Mouse (Mus musculus): ENCODE results near the gene Dpyd. TPM values are rescaled to one million over a fixed set of nuclear protein-coding genes. Genes with fewer than 3 reads are reported as not detected.

Gene Dpyd
- polyA plus RNA-seq, 1 experiment from 2014 or later, result not detected

- WGBS (ENCODE audit: missing documents), result 76% methylated on average over 5 of the region's 5 CpGs
- no peaks in the 10 kb centered on the region for H3K36me3 ChIP-seq (ENCODE audit: inconsistent target)
- H3K79me2 ChIP-seq (ENCODE audit: inconsistent target), result no peaks in the 10 kb centered on the region
- H3K4me3 ChIP-seq (ENCODE audit: inconsistent target), result no peak overlapping the region
- H3K27ac ChIP-seq, result no peak overlapping the region
Measured at GRCm38 (mm10) chr3:119095223-119095886, 533.4 kb downstream of the Dpyd start.

- no peaks in the 10 kb centered on the region for H3K36me3 ChIP-seq (ENCODE audit: inconsistent target)
- WGBS (ENCODE audit: missing documents), result 41% methylated on average over 2 of the region's 2 CpGs
- no peaks in the 10 kb centered on the region for H3K79me2 ChIP-seq (ENCODE audit: inconsistent target)
- H3K4me3 ChIP-seq (ENCODE audit: inconsistent target), result no peak overlapping the region
- H3K27ac ChIP-seq, result no peak overlapping the region
Measured at GRCm38 (mm10) chr3:119126003-119126402, 564.1 kb downstream of the Dpyd start.

DNA sequence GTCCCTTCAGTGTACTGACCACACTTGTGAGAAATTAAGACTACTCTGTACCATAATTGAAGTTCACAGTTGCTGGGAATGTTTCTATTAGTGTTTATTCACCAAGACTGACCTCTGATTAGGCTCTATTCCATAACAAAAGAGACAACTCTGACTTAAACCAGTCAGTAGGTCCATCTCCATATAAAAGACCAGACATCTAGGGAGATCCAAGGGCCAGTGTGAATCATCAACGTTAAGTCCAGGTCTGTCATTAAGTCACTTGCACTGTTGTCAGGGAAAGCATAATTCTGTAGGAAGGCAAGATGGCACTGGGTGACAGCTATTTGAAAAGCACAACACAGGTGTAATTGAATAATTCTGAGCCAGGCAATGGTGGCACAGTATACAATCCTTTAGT is 566.1 kb downstream of the Dpyd start:
- Histone ChIP-seq H3K79me2 (ENCODE audit: inconsistent target) (no peaks in the 10 kb centered on the region), H3K4me3 (ENCODE audit: inconsistent target) (no peak overlapping the region), H3K36me3 (ENCODE audit: inconsistent target) (no peaks in the 10 kb centered on the region), H3K27ac (no peak overlapping the region)
- WGBS (ENCODE audit: missing documents), result 54% methylated on average over 1 of the region's 1 CpGs

DNA sequence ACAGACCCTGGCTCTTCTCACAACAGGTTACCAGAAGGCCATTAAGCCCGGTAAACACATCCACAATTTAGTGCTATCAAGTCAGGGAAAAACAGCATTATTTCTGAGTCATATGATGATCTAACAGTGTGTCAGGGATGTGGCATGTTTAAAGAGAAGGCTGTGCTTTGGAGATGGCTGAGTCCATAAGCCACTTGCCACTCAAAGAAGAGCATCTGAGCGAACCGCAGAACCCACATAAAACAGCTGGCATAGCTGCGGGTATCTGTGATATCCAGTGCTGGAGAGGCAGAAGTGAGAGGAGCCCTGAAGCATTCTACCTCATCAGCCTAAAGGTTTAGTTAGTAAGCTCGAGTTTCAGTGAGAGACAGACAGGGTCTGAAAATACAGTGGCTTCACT is 581.1 kb downstream of the Dpyd start:
- Histone ChIP-seq H3K79me2 (ENCODE audit: inconsistent target) (no peaks in the 10 kb centered on the region), H3K36me3 (ENCODE audit: inconsistent target) (no peaks in the 10 kb centered on the region), H3K4me3 (ENCODE audit: inconsistent target) (no peak overlapping the region), H3K27ac (no peak overlapping the region)
- 72% methylated on average over 5 of the region's 5 CpGs for WGBS (ENCODE audit: missing documents)

DNA sequence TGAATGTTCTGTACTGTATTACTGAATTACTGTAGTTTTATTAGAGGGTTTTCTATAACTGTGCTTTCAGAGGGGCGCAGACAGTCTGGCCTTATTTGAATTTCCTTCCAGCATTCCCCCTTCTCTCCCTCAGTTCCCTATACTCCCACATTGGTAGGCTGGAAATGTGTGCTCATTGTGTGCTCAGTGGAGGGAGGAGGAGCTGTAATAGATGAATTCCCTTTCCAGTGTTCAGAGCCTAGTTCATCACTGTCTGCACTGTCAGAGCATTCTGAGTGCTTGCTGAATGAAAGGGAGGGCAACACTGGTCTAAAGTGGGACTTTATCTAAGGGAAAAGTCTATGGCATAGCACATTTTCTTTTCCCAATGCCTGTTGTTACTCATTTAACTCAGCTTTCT is 582.9 kb downstream of the Dpyd start:
- Histone ChIP-seq H3K79me2 (ENCODE audit: inconsistent target) (no peaks in the 10 kb centered on the region), H3K4me3 (ENCODE audit: inconsistent target) (no peak overlapping the region), H3K36me3 (ENCODE audit: inconsistent target) (no peaks in the 10 kb centered on the region), H3K27ac (no peak overlapping the region)
- 100% methylated on average over 1 of the region's 1 CpGs for WGBS (ENCODE audit: missing documents)

DNA sequence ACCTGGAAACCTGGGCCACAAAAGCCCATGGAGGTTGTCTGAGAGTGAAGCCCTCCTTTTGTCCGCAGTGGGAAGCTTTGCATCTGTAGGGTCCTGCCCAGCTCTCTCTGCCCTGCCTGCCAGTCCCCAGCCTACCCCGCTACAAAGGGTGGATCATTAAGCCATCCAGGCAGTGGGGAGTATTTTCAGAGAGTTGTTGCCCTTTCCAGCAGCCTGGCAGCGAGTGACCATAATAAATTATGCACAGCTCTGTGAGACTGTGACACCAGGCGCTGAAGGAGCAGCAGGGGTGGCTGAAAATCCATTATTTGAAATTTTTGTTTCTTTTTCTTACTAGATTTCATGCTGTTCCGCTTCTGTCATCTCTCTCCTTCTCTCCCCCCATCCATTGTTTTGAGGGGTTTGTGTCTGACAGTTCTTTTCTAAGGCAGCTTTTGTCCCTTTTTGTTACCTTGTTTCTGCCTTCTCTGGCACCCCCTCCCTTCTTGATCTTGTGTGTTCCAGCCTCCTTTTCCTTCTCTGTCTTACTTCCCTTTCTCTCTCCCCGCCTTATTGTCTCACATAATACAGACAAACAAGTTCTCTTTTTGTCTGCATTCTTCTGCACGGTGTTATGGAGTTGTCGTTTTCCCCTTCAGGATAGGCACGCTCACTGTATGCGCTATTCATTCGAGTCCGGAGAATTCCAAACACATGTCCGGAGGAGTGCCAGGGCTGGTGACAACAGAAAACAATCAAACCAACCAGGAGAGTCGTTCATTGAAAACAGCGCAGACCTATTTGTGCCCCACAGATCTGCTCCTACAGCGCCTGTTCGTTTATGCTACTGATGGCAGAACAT is 592.9 kb downstream of the Dpyd start:
- 34% methylated on average over 17 of the region's 17 CpGs for WGBS (ENCODE audit: missing documents)
- Histone ChIP-seq H3K36me3 (ENCODE audit: inconsistent target) (no peaks in the 10 kb centered on the region), H3K27ac (no peak overlapping the region), H3K4me3 (ENCODE audit: inconsistent target) (no peak overlapping the region), H3K79me2 (ENCODE audit: inconsistent target) (no peaks in the 10 kb centered on the region)

GRCm38 (mm10) chr3:119158670-119159069 is 596.7 kb downstream of the Dpyd start:
- 88% methylated on average over 4 of the region's 4 CpGs for WGBS (ENCODE audit: missing documents)
- no peaks in the 10 kb centered on the region for H3K36me3 ChIP-seq (ENCODE audit: inconsistent target)

DNA sequence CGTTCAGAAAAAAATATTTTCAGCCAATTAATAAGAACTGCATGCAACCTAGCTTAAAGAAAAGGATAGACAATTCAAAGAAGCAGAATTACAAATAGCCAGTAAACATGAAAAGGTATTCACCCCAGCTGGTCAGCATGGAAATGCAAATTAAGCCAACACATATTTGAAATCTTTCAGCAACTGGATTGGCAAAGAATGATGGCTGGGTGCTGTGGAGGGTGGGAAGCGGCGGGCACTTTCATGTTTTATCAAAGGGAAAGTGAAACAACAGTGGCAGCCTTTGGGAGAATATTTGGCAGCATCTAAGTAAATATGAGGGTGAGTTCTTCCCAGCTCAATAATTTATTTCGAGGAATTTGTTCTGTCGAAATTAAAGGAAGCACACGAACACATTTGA is 603.8 kb downstream of the Dpyd start:
- H3K36me3 ChIP-seq (ENCODE audit: inconsistent target), result no peaks in the 10 kb centered on the region
- H3K79me2 ChIP-seq (ENCODE audit: inconsistent target), result no peaks in the 10 kb centered on the region
- WGBS (ENCODE audit: missing documents), result 77% methylated on average over 6 of the region's 6 CpGs
- H3K27ac ChIP-seq, result no peak overlapping the region
- H3K4me3 ChIP-seq (ENCODE audit: inconsistent target), result no peak overlapping the region

More at GRCm38 (mm10) chr3:119158670-119159069, 596.7 kb downstream of the Dpyd start:
- Histone ChIP-seq H3K79me2 (ENCODE audit: inconsistent target) (no peaks in the 10 kb centered on the region), H3K27ac (no peak overlapping the region), H3K4me3 (ENCODE audit: inconsistent target) (no peak overlapping the region)

GRCm38 (mm10) chr3:119168166-119168565 is 606.2 kb downstream of the Dpyd start:
- no peak overlapping the region for H3K27ac ChIP-seq
- 73% methylated on average over 2 of the region's 2 CpGs for WGBS (ENCODE audit: missing documents)
- H3K79me2 ChIP-seq (ENCODE audit: inconsistent target), result no peaks in the 10 kb centered on the region
- no peak overlapping the region for H3K4me3 ChIP-seq (ENCODE audit: inconsistent target)
- no peaks in the 10 kb centered on the region for H3K36me3 ChIP-seq (ENCODE audit: inconsistent target)

DNA sequence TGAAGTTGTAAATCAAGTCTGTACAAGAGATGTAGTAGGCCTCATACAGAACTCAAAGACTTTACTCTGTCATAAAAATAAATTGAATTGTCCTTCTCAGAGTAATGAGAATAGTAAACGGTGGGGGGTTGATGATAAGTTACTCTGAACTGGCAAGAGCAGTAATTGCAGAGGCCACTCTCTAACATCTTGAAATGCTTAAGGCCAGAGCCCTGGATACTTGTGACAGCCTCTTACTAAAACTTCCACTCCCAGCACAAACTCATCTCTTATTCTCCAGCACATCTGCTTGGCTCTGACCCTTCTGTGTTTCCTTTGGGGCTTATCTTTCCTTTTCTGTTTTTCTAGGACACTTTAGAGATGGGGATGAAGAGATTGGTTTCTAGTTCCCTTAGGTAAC is 606.7 kb downstream of the Dpyd start:
- Histone ChIP-seq H3K36me3 (ENCODE audit: inconsistent target) (no peaks in the 10 kb centered on the region), H3K79me2 (ENCODE audit: inconsistent target) (no peaks in the 10 kb centered on the region), H3K27ac (no peak overlapping the region), H3K4me3 (ENCODE audit: inconsistent target) (no peak overlapping the region)
- WGBS (ENCODE audit: missing documents), result 56% methylated on average over 1 of the region's 1 CpGs

- Histone ChIP-seq H3K36me3 (ENCODE audit: inconsistent target) (no peaks in the 10 kb centered on the region), H3K27ac (no peak overlapping the region), H3K79me2 (ENCODE audit: inconsistent target) (no peaks in the 10 kb centered on the region), H3K4me3 (ENCODE audit: inconsistent target) (no peak overlapping the region)
- WGBS (ENCODE audit: missing documents), result 87% methylated on average over 3 of the region's 3 CpGs
Measured at GRCm38 (mm10) chr3:119183261-119183660, 621.3 kb downstream of the Dpyd start.

DNA sequence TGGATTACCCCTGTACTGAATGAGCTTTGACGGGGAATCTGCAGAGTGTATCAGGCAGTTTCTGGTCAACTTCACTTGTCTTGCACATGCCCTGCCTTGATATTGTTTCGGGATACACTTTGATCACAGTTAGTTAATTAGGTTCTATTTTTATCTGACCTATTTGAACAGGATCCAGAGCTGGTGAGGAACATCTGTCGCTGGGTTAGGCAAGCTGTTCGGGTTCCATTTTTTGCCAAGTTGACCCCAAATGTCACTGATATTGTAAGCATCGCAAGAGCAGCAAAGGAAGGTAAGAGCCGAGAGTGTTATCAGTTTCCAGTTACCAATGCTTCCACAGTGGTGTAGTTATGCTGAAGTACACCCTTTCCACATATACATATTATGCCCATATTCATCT is 632.1 kb downstream of the Dpyd start:
- no peak overlapping the region for H3K4me3 ChIP-seq (ENCODE audit: inconsistent target)
- H3K79me2 ChIP-seq (ENCODE audit: inconsistent target), result no peaks in the 10 kb centered on the region
- H3K36me3 ChIP-seq (ENCODE audit: inconsistent target), result no peaks in the 10 kb centered on the region
- H3K27ac ChIP-seq, result no peak overlapping the region
- WGBS (ENCODE audit: missing documents), result 86% methylated on average over 5 of the region's 6 CpGs

- H3K27ac ChIP-seq, result no peak overlapping the region
- 78% methylated on average over 4 of the region's 4 CpGs for WGBS (ENCODE audit: missing documents)
- H3K79me2 ChIP-seq (ENCODE audit: inconsistent target), result no peaks in the 10 kb centered on the region
- no peak overlapping the region for H3K4me3 ChIP-seq (ENCODE audit: inconsistent target)
- H3K36me3 ChIP-seq (ENCODE audit: inconsistent target), result no peaks in the 10 kb centered on the region
Measured at GRCm38 (mm10) chr3:119195613-119196012, 633.7 kb downstream of the Dpyd start.

GRCm38 (mm10) chr3:119220763-119221412 is 659.0 kb downstream of the Dpyd start:
- WGBS (ENCODE audit: missing documents), result 75% methylated on average over 2 of the region's 2 CpGs
- H3K79me2 ChIP-seq (ENCODE audit: inconsistent target), result no peaks in the 10 kb centered on the region

DNA sequence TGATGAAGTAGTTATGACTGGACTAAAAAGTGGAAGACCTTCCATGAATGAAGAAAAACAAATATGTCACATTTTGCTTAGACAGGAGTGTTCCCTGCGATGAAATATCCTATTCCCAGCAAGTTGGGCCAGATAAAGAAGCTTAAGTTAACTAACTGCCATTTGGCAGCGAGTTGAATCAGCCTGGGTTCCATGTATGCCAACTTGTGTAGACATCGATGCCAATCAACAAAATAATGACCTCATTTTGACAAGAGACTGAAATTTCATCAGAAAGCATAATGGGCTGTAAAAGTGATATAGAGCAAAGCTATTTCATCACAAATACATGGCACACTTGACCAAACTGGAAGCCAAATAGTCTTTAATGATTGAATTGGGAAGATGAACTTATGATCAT is 681.3 kb downstream of the Dpyd start:
- Histone ChIP-seq H3K79me2 (ENCODE audit: inconsistent target) (no peaks in the 10 kb centered on the region), H3K27ac (no peak overlapping the region), H3K4me3 (ENCODE audit: inconsistent target) (no peak overlapping the region), H3K36me3 (ENCODE audit: inconsistent target) (no peaks in the 10 kb centered on the region)
- 78% methylated on average over 3 of the region's 3 CpGs for WGBS (ENCODE audit: missing documents)

More at GRCm38 (mm10) chr3:119220763-119221412, 659.0 kb downstream of the Dpyd start:
- Histone ChIP-seq H3K27ac (no peak overlapping the region), H3K4me3 (ENCODE audit: inconsistent target) (no peak overlapping the region), H3K36me3 (ENCODE audit: inconsistent target) (no peaks in the 10 kb centered on the region)

All from macrophage (primary cell).